Mouse (Mus musculus): ENCODE data around the gene Sec23ip. TPM values are rescaled to one million over a fixed set of nuclear protein-coding genes. Genes with fewer than 3 reads are reported as not detected.

Gene Sec23ip
- polyA plus RNA-seq, 1 experiment from 2014 or later: 39.1 TPM

DNA sequence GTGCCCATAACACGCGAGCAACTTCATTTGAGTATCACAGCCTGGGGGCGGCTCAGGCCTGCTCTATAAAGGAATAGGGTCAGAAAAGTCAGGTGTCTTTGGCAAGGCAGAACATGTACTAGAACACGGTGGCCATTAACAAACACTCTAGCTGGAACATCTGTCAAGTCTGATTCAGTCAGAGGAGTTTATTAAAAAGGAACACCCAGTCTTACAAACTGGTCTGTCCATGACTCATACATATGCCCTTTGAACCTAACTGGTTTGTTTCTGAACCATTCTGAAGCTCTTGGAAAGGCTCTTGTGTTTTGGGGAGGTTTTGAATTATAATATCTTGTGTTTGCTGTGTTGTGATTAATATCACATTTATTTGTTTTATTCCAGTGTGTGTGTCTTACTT, 45.3 kb downstream of the Sec23ip start:
- DNase-seq (ENCODE audit: low spot score): no peak
- no peaks in the 10 kb centered on the region for H3K27me3 ChIP-seq (replicated peaks; ENCODE audit: low read depth, poor library complexity, severe bottlenecking)
- WGBS: 81% methylated on average over 4 of the region's 4 CpGs
- no peaks in the 10 kb centered on the region for H3K4me1 ChIP-seq
- 0 out of 2 replicates have a peak, but pooled peaks cover 2% of the 10 kb centered on the region for H3K9me3 ChIP-seq
- no peak overlapping the region for H3K4me3 ChIP-seq
- H3K36me3 ChIP-seq (replicated peaks): peaks cover 18% of the 10 kb centered on the region
- no peak overlapping the region for H3K27ac ChIP-seq (replicated peaks)

DNA sequence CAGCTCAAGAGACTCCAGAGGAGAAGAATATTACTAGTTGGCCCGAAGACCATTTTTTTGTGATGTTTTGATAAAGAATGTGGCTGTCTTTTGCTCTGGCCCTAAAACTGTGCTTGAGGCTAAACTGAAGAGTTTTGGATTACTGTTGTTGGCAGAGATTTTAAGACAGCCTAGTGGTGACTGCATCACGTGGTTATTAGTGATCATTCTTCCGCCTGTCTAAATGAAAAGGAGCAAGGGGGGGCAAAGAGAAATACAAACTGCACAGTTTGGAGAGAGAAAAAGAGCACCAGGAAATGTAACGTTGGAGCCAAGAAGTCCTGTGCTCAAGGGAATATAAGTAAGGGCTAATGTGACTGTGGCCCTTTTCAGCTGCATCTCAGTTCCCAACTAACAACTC, 48.7 kb downstream of the Sec23ip start:
- Histone ChIP-seq H3K9me3 (no peaks in the 10 kb centered on the region), H3K36me3 (replicated peaks) (no peaks in the 10 kb centered on the region), H3K27ac (replicated peaks) (no peak overlapping the region), H3K4me1 (no peaks in the 10 kb centered on the region), H3K27me3 (replicated peaks; ENCODE audit: low read depth, poor library complexity, severe bottlenecking) (no peaks in the 10 kb centered on the region), H3K4me3 (no peak overlapping the region)
- DNase-seq (ENCODE audit: low spot score): no peak
- WGBS: 83% methylated on average over 4 of the region's 4 CpGs

DNA sequence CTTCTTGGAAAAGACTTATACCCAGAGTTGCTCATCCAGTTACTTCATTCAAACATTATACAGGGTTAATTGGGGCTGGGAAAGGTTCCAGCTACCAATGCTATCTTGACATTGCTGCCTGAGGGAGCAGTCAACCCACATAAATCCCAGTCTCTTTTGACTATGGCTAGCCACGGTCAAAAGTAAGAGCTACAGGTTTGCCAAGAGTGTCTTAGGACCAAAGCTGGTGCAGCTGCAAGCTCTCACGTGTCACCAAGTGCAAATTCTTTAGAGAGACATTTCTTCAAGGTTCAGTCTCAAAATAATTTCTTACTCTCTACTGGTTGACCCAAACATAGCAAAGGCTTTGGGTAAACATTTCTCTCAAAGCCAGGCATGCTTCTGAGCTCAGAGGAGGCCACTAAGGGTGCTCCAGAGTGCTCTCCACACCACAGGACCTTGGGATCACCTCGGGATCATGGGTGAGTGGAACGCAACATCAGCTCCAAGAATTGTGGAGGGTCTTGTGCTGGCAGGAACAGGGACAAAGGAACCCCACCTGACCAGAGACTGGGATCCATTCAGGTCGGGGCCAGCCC, 80.3 kb downstream of the Sec23ip start:
- WGBS: 87% methylated on average over 5 of the region's 5 CpGs

DNA sequence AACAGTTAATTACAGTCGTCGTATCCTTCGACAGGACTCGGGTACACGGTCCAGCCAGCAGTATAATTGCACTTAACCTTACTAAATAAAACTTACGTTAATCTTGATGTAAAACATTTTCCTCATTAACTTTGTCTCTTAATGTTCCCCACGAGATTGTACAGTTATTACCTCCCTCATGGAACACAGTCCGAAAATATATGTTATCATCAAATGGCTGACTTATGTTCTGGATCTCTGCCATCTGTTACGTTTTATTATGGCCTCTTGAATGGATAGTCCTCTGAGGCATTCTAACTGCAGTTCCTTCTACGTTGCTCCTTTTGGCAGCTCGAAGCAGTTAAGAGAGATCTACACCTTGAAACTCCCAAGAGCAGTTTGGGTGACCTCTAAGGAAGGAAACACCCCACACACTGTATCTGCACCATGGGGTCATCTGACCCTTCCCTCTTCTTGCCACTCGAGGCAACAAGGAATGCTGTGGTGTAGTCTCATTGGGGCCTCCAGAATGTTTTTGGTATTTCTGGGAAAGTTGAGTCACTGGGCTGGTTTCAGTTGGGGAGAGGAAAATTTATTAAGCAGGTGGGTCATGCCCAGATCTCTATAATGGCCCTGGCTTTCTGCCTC, 87.8 kb downstream of the Sec23ip start:
- H3K9me3 ChIP-seq: no peaks in the 10 kb centered on the region
- no peaks in the 10 kb centered on the region for H3K27me3 ChIP-seq (replicated peaks; ENCODE audit: low read depth, poor library complexity, severe bottlenecking)
- H3K27ac ChIP-seq (replicated peaks): no peak overlapping the region
- no peak overlapping the region for H3K4me3 ChIP-seq
- no peaks in the 10 kb centered on the region for H3K4me1 ChIP-seq
- DNase-seq (ENCODE audit: low spot score): no peak
- no peaks in the 10 kb centered on the region for H3K36me3 ChIP-seq (replicated peaks)
- 83% methylated on average over 12 of the region's 12 CpGs for WGBS

More for the DNA sequence above, 80.3 kb downstream of the Sec23ip start:
- Histone ChIP-seq H3K9me3 (no peaks in the 10 kb centered on the region), H3K36me3 (replicated peaks) (no peaks in the 10 kb centered on the region), H3K27ac (replicated peaks) (no peak overlapping the region), H3K4me3 (no peak overlapping the region), H3K4me1 (no peaks in the 10 kb centered on the region), H3K27me3 (replicated peaks; ENCODE audit: low read depth, poor library complexity, severe bottlenecking) (no peaks in the 10 kb centered on the region)
- no peak for DNase-seq (ENCODE audit: low spot score)

DNA sequence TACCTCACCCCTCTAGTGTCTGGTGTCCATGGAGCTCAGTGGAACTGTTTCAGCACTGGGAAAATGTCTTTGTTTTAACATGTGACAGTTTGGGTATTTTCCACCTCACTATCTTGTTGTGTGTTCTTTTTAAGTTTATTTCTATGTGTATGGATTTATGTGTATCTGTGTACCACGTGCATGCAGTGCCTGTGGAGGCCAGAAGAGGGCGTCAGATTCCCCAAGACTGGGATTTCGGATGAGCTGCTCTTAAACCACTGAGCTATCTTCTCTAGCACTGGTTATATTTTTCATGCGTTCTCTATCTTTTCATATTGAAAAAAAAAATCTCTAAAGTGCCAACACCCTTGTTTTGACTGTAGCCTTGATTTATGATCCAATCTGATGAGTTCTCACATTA, 88.5 kb downstream of the Sec23ip start:
- H3K36me3 ChIP-seq (replicated peaks): no peaks in the 10 kb centered on the region
- WGBS: 85% methylated on average over 4 of the region's 4 CpGs
- DNase-seq (ENCODE audit: low spot score): no peak
- H3K4me3 ChIP-seq: no peak overlapping the region
- no peaks in the 10 kb centered on the region for H3K9me3 ChIP-seq
- H3K27ac ChIP-seq (replicated peaks): no peak overlapping the region
- no peaks in the 10 kb centered on the region for H3K4me1 ChIP-seq
- H3K27me3 ChIP-seq (replicated peaks; ENCODE audit: low read depth, poor library complexity, severe bottlenecking): no peaks in the 10 kb centered on the region

Small RNAs within 50 kb of the gene (microRNA-seq; reads per million reads assigned to microRNA genes)
- not detected for gene Gm25778

Other genes starting within 250 kb of the Sec23ip start
- 11.2 and 11.5 TPM in 2 replicates for gene Bag3, start 221.3 kb upstream of the Sec23ip start, polyA plus RNA-seq (2016; fragmentation: Nextera tagmentation; extraction: Ambion mirVana)
- 32.2 and 32.9 TPM in 2 replicates for gene Inpp5f, start 133.6 kb upstream of the Sec23ip start, polyA plus RNA-seq (2016; fragmentation: Nextera tagmentation; extraction: Ambion mirVana)
- 84.3 and 88.7 TPM in 2 replicates for gene Mcmbp, start 4.4 kb upstream of the Sec23ip start, polyA plus RNA-seq (2016; fragmentation: Nextera tagmentation; extraction: Ambion mirVana)